Mouse (Mus musculus) forebrain, embryonic 15.5 days (tissue): ENCODE data around the gene Rassf3. TPM values are rescaled to one million over a fixed set of nuclear protein-coding genes. Genes with fewer than 3 reads are reported as not detected.

Experiments used
- ATAC-seq: fragments of 200-750 bp; cut with Nextera tagmentation; replicated peaks from 2 replicates; pipeline ENCODE4 v1.8.0; 2017; ENCODE audit warnings: mild to moderate bottlenecking, moderate TSS enrichment, moderate library complexity
- H3K27ac ChIP-seq: fragments of 300-500 bp; sonication (generic); replicated peaks from 2 replicates; pipeline ENCODE4 v1.5.1; 2015; ENCODE audit warnings: mild to moderate bottlenecking, inconsistent platforms
- H3K27me3 ChIP-seq: fragments of 300-500 bp; sonication (generic); 2 replicates; pipeline ENCODE4 v1.6.1; 2015; ENCODE audit warnings: inconsistent platforms
- H3K36me3 ChIP-seq: fragments of 300-500 bp; sonication (generic); 2 replicates; pipeline ENCODE4 v1.6.1; 2015; ENCODE audit warnings: mild to moderate bottlenecking, inconsistent platforms
- H3K4me1 ChIP-seq: fragments of 300-500 bp; sonication (generic); 2 replicates; pipeline ENCODE4 v1.6.1; 2015; ENCODE audit warnings: inconsistent platforms
- H3K4me2 ChIP-seq: fragments of 300-500 bp; sonication (generic); replicated peaks from 2 replicates; pipeline ENCODE4 v1.6.1; 2015; ENCODE audit warnings: mild to moderate bottlenecking, inconsistent platforms
- H3K4me3 ChIP-seq: fragments of 300-500 bp; sonication (generic); 2 replicates; pipeline ENCODE4 v1.5.1; 2015; ENCODE audit warnings: mild to moderate bottlenecking, inconsistent platforms
- H3K9ac ChIP-seq: fragments of 300-500 bp; sonication (generic); replicated peaks from 2 replicates; pipeline ENCODE4 v1.6.1; 2015; ENCODE audit warnings: mild to moderate bottlenecking, inconsistent platforms
- H3K9me3 ChIP-seq: fragments of 300-500 bp; sonication (generic); 2 replicates; pipeline ENCODE4 v1.6.1; 2016; ENCODE audit warnings: inconsistent platforms
- WGBS: fragments of 180-500 bp; shearing (Covaris S2); methylation state at CpG from one replicate; pipeline ENCODE4 v1.1.7; 2015; ENCODE audit warnings: mixed read lengths; 5-methylcytosine and 5-hydroxymethylcytosine counted together
- polyA plus RNA-seq: library from polyadenylated mRNA; unstranded; fragments of >200 nt; fragmentation: Nextera tagmentation; extraction: Ambion mirVana; gene quantifications from 2 replicates; pipeline ENCODE4 v1.2.1, GENCODE M21; 2015

Gene Rassf3
- 3.8 and 4.2 TPM in 2 replicates for polyA plus RNA-seq

GRCm38 (mm10) chr10:121476190-121476967, at the start of gene Rassf3:
Rassf3 (minus strand) TSS chr10:121476347.
- 2% methylated on average over 42 of the region's 62 CpGs for WGBS
- Histone ChIP-seq H3K4me2 (peak within 1 kb of the TSS; percentile 86), H3K9me3 (no peaks in the 10 kb centered on the region), H3K27ac (peak within 1 kb of the TSS; percentile 1; the same call in 1 of the 2 replicates), H3K4me1 (peaks cover 18% of the 10 kb centered on the region), H3K36me3 (no peaks in the 10 kb centered on the region), H3K9ac (peak within 1 kb of the TSS; percentile 55), H3K4me3 (peak within 1 kb of the TSS; percentile 55), H3K27me3 (peaks cover 9% of the 10 kb centered on the region; the same call in 1 of the 2 replicates)
- peak; percentile 88 for ATAC-seq

- Histone ChIP-seq H3K4me3 (no peak overlapping the region), H3K4me2 (no peak overlapping the region), H3K27me3 (no peaks in the 10 kb centered on the region), H3K4me1 (no peaks in the 10 kb centered on the region), H3K9ac (no peak overlapping the region), H3K36me3 (no peaks in the 10 kb centered on the region), H3K27ac (no peak overlapping the region), H3K9me3 (no peaks in the 10 kb centered on the region)
- ATAC-seq = no peak
- WGBS = 18% methylated on average over 12 of the region's 12 CpGs
These were observed 44.9 kb upstream of the Rassf3 start for GRCm38 (mm10) chr10:121520923-121521585.

- WGBS = 72% methylated on average over 2 of the region's 2 CpGs
- no peaks in the 10 kb centered on the region for H3K4me1 ChIP-seq
- no peaks in the 10 kb centered on the region for H3K36me3 ChIP-seq
- H3K9me3 ChIP-seq = no peaks in the 10 kb centered on the region
- no peak overlapping the region for H3K4me3 ChIP-seq
- no peak overlapping the region for H3K27ac ChIP-seq
- ATAC-seq = no peak
- H3K27me3 ChIP-seq = no peaks in the 10 kb centered on the region
- H3K4me2 ChIP-seq = no peak overlapping the region
- no peak overlapping the region for H3K9ac ChIP-seq
These were observed 43.6 kb upstream of the Rassf3 start for GRCm38 (mm10) chr10:121519710-121520109.

- H3K27ac ChIP-seq = no peak overlapping the region
- H3K36me3 ChIP-seq = no peaks in the 10 kb centered on the region
- peak; percentile 29; the same call in 1 of the 2 replicates for ATAC-seq
- no peak overlapping the region for H3K4me3 ChIP-seq
- H3K9ac ChIP-seq = no peak overlapping the region
- no peak overlapping the region for H3K4me2 ChIP-seq
- 30% methylated on average over 18 of the region's 18 CpGs for WGBS
- H3K4me1 ChIP-seq = no peaks in the 10 kb centered on the region
- no peaks in the 10 kb centered on the region for H3K27me3 ChIP-seq
- H3K9me3 ChIP-seq = no peaks in the 10 kb centered on the region
These were observed 40.0 kb upstream of the Rassf3 start for GRCm38 (mm10) chr10:121516008-121516600.

GRCm38 (mm10) chr10:121509751-121510643, 33.9 kb upstream of the Rassf3 start:
- Histone ChIP-seq H3K27me3 (no peaks in the 10 kb centered on the region), H3K36me3 (no peaks in the 10 kb centered on the region), H3K9ac (no peak overlapping the region), H3K9me3 (no peaks in the 10 kb centered on the region), H3K4me3 (no peak overlapping the region), H3K27ac (no peak overlapping the region), H3K4me2 (no peak overlapping the region), H3K4me1 (peaks cover 22% of the 10 kb centered on the region)
- 45% methylated on average over 24 of the region's 24 CpGs for WGBS
- ATAC-seq = no peak

- Histone ChIP-seq H3K27ac (no peak overlapping the region), H3K9me3 (no peaks in the 10 kb centered on the region), H3K9ac (no peak overlapping the region), H3K4me1 (peaks cover 35% of the 10 kb centered on the region), H3K36me3 (no peaks in the 10 kb centered on the region), H3K27me3 (no peaks in the 10 kb centered on the region), H3K4me3 (no peak overlapping the region), H3K4me2 (no peak overlapping the region)
- ATAC-seq = no peak
- 92% methylated on average over 16 of the region's 16 CpGs for WGBS
These were observed 31.8 kb upstream of the Rassf3 start for GRCm38 (mm10) chr10:121507755-121508544.

- Histone ChIP-seq H3K4me1 (peaks cover 35% of the 10 kb centered on the region), H3K9ac (no peak overlapping the region), H3K4me2 (no peak overlapping the region), H3K27me3 (no peaks in the 10 kb centered on the region), H3K9me3 (no peaks in the 10 kb centered on the region), H3K4me3 (no peak overlapping the region), H3K27ac (peak overlapping the region; percentile 28), H3K36me3 (no peaks in the 10 kb centered on the region)
- ATAC-seq = no peak
- WGBS = 54% methylated on average over 29 of the region's 29 CpGs
These were observed 30.8 kb upstream of the Rassf3 start for GRCm38 (mm10) chr10:121506731-121507583.

- H3K27me3 ChIP-seq = no peaks in the 10 kb centered on the region
- H3K27ac ChIP-seq = peak overlapping the region; percentile 87
- peak overlapping the region; percentile 47; the same call in 1 of the 2 replicates for H3K9ac ChIP-seq
- peak overlapping the region; percentile 37; the same call in 1 of the 2 replicates for H3K4me3 ChIP-seq
- 51% methylated on average over 7 of the region's 7 CpGs for WGBS
- ATAC-seq = no peak
- H3K4me2 ChIP-seq = peak overlapping the region; percentile 54
- no peaks in the 10 kb centered on the region for H3K36me3 ChIP-seq
- H3K9me3 ChIP-seq = no peaks in the 10 kb centered on the region
- peaks cover 35% of the 10 kb centered on the region for H3K4me1 ChIP-seq
These were observed 29.8 kb upstream of the Rassf3 start for GRCm38 (mm10) chr10:121505929-121506328.

GRCm38 (mm10) chr10:121504973-121505911, 29.1 kb upstream of the Rassf3 start:
- ATAC-seq = peak; percentile 95
- Histone ChIP-seq H3K36me3 (no peaks in the 10 kb centered on the region), H3K27me3 (no peaks in the 10 kb centered on the region), H3K4me3 (peak overlapping the region; percentile 37), H3K9ac (peak overlapping the region; percentile 47), H3K9me3 (no peaks in the 10 kb centered on the region), H3K27ac (peak overlapping the region; percentile 87), H3K4me1 (peaks cover 35% of the 10 kb centered on the region), H3K4me2 (peak overlapping the region; percentile 54)
- 20% methylated on average over 35 of the region's 35 CpGs for WGBS
